Mouse (Mus musculus) erythroblast, embryonic 14.5 days (primary cell): ENCODE data around the gene Tdrd1.

Source experiments
- GATA1 ChIP-seq: IDR thresholded peaks from 2 replicates; pipeline ENCODE4 v1.6.1; 2012; ENCODE audit warnings: low read length, inconsistent platforms, mixed read lengths
- TAL1 ChIP-seq: IDR thresholded peaks from 3 replicates; pipeline ENCODE4 v1.6.1; 2012; ENCODE audit warnings: low read length, inconsistent platforms, mixed read lengths

GRCm38 (mm10) chr19:56838942-56839706, 13.1 kb downstream of the Tdrd1 start:
- TF ChIP-seq GATA1 (no peak), TAL1 (no peak)
